Mouse (Mus musculus): Measurements from ENCODE around the gene Gse1. TPM values are rescaled to one million over a fixed set of nuclear protein-coding genes. Genes with fewer than 3 reads are reported as not detected.

The Gse1 gene
- polyA plus RNA-seq, 1 experiment from 2014 or later = 10.8 TPM

- WGBS = 66% methylated on average over 25 of the region's 25 CpGs
- no peaks in the 10 kb centered on the region for H3K9me3 ChIP-seq
- H3K27ac ChIP-seq = peak overlapping the region; percentile 59; the same call in 1 of the 2 replicates
- no peaks in the 10 kb centered on the region for H3K36me3 ChIP-seq
- H3K4me2 ChIP-seq = no peak overlapping the region
- no peak overlapping the region for H3K9ac ChIP-seq
- H3K27me3 ChIP-seq (replicated peaks) = no peaks in the 10 kb centered on the region
- H3K4me1 ChIP-seq = peaks cover 44% of the 10 kb centered on the region
- ATAC-seq (ENCODE audit: insufficient read depth, low FRiP score, low read depth) = no peak
- no peak overlapping the region for H3K4me3 ChIP-seq (replicated peaks)
These were observed 248.7 kb downstream of the Gse1 start for GRCm38 (mm10) chr8:120476711-120477575.

GRCm38 (mm10) chr8:120478754-120479153 is 250.5 kb downstream of the Gse1 start:
- H3K4me3 ChIP-seq (replicated peaks) = no peak overlapping the region
- no peaks in the 10 kb centered on the region for H3K27me3 ChIP-seq (replicated peaks)
- H3K4me1 ChIP-seq = peaks cover 35% of the 10 kb centered on the region
- H3K27ac ChIP-seq = no peak overlapping the region
- 88% methylated on average over 11 of the region's 11 CpGs for WGBS
- no peak overlapping the region for H3K4me2 ChIP-seq
- no peak for ATAC-seq (ENCODE audit: insufficient read depth, low FRiP score, low read depth)
- H3K9ac ChIP-seq = no peak overlapping the region
- H3K9me3 ChIP-seq = no peaks in the 10 kb centered on the region
- H3K36me3 ChIP-seq = no peaks in the 10 kb centered on the region

- H3K4me3 ChIP-seq (replicated peaks) = no peak overlapping the region
- 83% methylated on average over 4 of the region's 4 CpGs for WGBS
- ATAC-seq (ENCODE audit: insufficient read depth, low FRiP score, low read depth) = no peak
These were observed 251.4 kb downstream of the Gse1 start for GRCm38 (mm10) chr8:120479691-120480090.

GRCm38 (mm10) chr8:120482015-120482689 is 253.9 kb downstream of the Gse1 start:
- 81% methylated on average over 9 of the region's 9 CpGs for WGBS

More at GRCm38 (mm10) chr8:120479691-120480090, 251.4 kb downstream of the Gse1 start:
- no peaks in the 10 kb centered on the region; the same call in 1 of the 2 replicates for H3K27me3 ChIP-seq (replicated peaks)
- peaks cover 35% of the 10 kb centered on the region for H3K4me1 ChIP-seq
- H3K27ac ChIP-seq = no peak overlapping the region
- H3K9me3 ChIP-seq = no peaks in the 10 kb centered on the region
- H3K4me2 ChIP-seq = no peak overlapping the region
- H3K9ac ChIP-seq = no peak overlapping the region
- H3K36me3 ChIP-seq = no peaks in the 10 kb centered on the region

GRCm38 (mm10) chr8:120484460-120484859 is 256.2 kb downstream of the Gse1 start:
- Histone ChIP-seq H3K27ac (no peak overlapping the region), H3K4me2 (no peak overlapping the region), H3K4me3 (replicated peaks) (no peak overlapping the region), H3K36me3 (no peaks in the 10 kb centered on the region), H3K9ac (no peak overlapping the region), H3K27me3 (replicated peaks) (no peaks in the 10 kb centered on the region; the same call in 1 of the 2 replicates), H3K9me3 (no peaks in the 10 kb centered on the region), H3K4me1 (peaks cover 31% of the 10 kb centered on the region)
- ATAC-seq (ENCODE audit: insufficient read depth, low FRiP score, low read depth) = no peak
- 63% methylated on average over 6 of the region's 6 CpGs for WGBS

More at GRCm38 (mm10) chr8:120482015-120482689, 253.9 kb downstream of the Gse1 start:
- Histone ChIP-seq H3K27ac (no peak overlapping the region), H3K9ac (no peak overlapping the region), H3K27me3 (replicated peaks) (no peaks in the 10 kb centered on the region; the same call in 1 of the 2 replicates), H3K36me3 (no peaks in the 10 kb centered on the region), H3K9me3 (no peaks in the 10 kb centered on the region), H3K4me2 (no peak overlapping the region), H3K4me1 (peaks cover 29% of the 10 kb centered on the region), H3K4me3 (replicated peaks) (no peak overlapping the region)
- ATAC-seq (ENCODE audit: insufficient read depth, low FRiP score, low read depth) = no peak

GRCm38 (mm10) chr8:120485116-120485515 is 256.9 kb downstream of the Gse1 start:
- Histone ChIP-seq H3K4me2 (no peak overlapping the region), H3K9me3 (no peaks in the 10 kb centered on the region), H3K9ac (no peak overlapping the region), H3K27me3 (replicated peaks) (no peaks in the 10 kb centered on the region; the same call in 1 of the 2 replicates), H3K27ac (no peak overlapping the region), H3K4me3 (replicated peaks) (no peak overlapping the region), H3K4me1 (peaks cover 38% of the 10 kb centered on the region), H3K36me3 (no peaks in the 10 kb centered on the region)
- no peak for ATAC-seq (ENCODE audit: insufficient read depth, low FRiP score, low read depth)
- 53% methylated on average over 6 of the region's 6 CpGs for WGBS

GRCm38 (mm10) chr8:120485551-120486476 is 257.6 kb downstream of the Gse1 start:
- no peak overlapping the region for H3K4me3 ChIP-seq (replicated peaks)
- H3K27me3 ChIP-seq (replicated peaks) = no peaks in the 10 kb centered on the region; the same call in 1 of the 2 replicates
- H3K9me3 ChIP-seq = no peaks in the 10 kb centered on the region
- peak; percentile 28; the same call in 1 of the 2 replicates for ATAC-seq (ENCODE audit: insufficient read depth, low FRiP score, low read depth)
- WGBS = 47% methylated on average over 21 of the region's 21 CpGs
- H3K27ac ChIP-seq = peak overlapping the region; percentile 16; the same call in 1 of the 2 replicates
- H3K4me1 ChIP-seq = peaks cover 44% of the 10 kb centered on the region
- no peak overlapping the region for H3K9ac ChIP-seq
- H3K4me2 ChIP-seq = peak overlapping the region; percentile 99
- H3K36me3 ChIP-seq = no peaks in the 10 kb centered on the region

DNA sequence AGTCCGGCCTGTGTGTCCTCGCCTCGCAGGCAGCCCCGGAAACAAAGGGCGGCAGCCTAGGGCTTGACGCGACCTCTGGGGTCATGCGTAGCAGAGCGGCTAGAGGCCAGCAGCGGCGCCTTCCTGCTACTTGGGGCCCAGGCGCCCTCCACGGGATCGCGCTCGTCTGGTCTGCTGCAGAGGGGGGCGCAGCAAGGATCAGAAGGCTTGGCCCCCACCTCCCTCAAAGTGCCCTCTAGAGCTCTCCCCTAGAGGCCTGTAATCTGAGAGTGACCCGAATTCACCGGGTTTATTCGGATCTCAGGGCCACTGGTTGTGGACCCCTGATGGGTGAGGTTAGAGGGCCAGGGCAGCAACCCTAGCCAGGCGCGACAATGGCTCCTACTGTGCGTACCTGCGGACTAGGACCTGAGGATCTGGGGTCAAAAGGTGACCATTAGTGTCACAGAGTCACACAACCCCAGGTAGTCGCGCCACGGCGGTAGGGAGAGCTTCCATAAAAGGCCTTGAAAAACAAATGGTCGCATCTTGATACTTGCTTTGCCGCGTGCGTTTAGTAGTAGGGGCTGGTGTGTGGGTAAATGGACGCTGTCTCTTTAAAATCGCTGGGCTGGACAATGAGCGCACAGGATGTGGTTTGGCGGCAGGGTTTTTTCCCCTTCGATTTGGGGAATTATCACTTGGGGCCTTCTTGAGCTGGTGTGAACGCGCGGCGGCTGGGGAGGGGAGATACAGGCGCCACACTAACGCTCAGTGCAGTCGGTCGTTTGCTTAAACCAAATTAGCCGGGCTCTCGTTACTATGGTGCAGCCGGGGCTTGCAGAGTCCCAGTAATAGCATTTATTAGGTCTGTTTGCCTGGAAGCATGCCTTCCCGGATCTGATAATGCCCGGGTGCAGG is 258.5 kb downstream of the Gse1 start:
- Histone ChIP-seq H3K4me3 (replicated peaks) (peak overlapping the region; percentile 71), H3K4me2 (peak overlapping the region; percentile 99), H3K27ac (peak overlapping the region; percentile 91), H3K9me3 (no peaks in the 10 kb centered on the region), H3K36me3 (no peaks in the 10 kb centered on the region), H3K27me3 (replicated peaks) (no peaks in the 10 kb centered on the region; the same call in 1 of the 2 replicates), H3K4me1 (peaks cover 52% of the 10 kb centered on the region), H3K9ac (peak overlapping the region; percentile 65)
- 11% methylated on average over 50 of the region's 50 CpGs for WGBS
- ATAC-seq (ENCODE audit: insufficient read depth, low FRiP score, low read depth) = peak; percentile 44; the same call in 1 of the 2 replicates

DNA sequence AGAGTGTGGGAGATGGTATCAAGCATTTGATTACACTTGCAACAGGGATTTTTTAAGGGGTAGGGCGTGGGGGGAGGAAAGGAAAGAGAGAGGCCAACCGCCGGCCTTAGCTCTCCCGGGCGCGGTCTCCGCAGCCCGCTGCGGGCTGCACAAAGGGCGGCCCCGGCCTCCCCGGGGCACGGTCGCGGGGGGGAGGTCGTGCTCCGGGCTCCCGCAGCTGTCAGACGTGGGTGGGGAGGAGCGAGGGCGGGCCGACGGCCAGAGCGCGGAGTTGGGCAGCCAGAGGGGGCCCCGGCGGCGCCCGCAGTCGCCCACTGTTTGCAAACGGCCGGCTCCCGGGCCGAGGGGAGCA is 259.1 kb downstream of the Gse1 start:
- under 1% methylated on average over 33 of the region's 34 CpGs for WGBS
- Histone ChIP-seq H3K9ac (peak overlapping the region; percentile 65), H3K4me2 (peak overlapping the region; percentile 99), H3K36me3 (no peaks in the 10 kb centered on the region), H3K27me3 (replicated peaks) (no peaks in the 10 kb centered on the region; the same call in 1 of the 2 replicates), H3K4me3 (replicated peaks) (peak overlapping the region; percentile 71), H3K27ac (peak overlapping the region; percentile 91), H3K9me3 (no peaks in the 10 kb centered on the region), H3K4me1 (peaks cover 59% of the 10 kb centered on the region)
- peak; percentile 9; the same call in 1 of the 2 replicates for ATAC-seq (ENCODE audit: insufficient read depth, low FRiP score, low read depth)

GRCm38 (mm10) chr8:120487729-120488510 is 259.7 kb downstream of the Gse1 start:
- Histone ChIP-seq H3K27me3 (replicated peaks) (no peaks in the 10 kb centered on the region; the same call in 1 of the 2 replicates), H3K4me3 (replicated peaks) (peak overlapping the region; percentile 71), H3K9ac (peak overlapping the region; percentile 65), H3K4me2 (peak overlapping the region; percentile 99), H3K36me3 (no peaks in the 10 kb centered on the region), H3K4me1 (peaks cover 64% of the 10 kb centered on the region), H3K27ac (peak overlapping the region; percentile 91), H3K9me3 (no peaks in the 10 kb centered on the region)
- ATAC-seq (ENCODE audit: insufficient read depth, low FRiP score, low read depth) = peak; percentile 21; the same call in 1 of the 2 replicates
- under 1% methylated on average over 54 of the region's 55 CpGs for WGBS

Measured in stomach, embryonic 15.5 days (tissue).